Mouse (Mus musculus) heart, adult 2 months (tissue): ENCODE results near the gene Zc3h12d. TPM values are rescaled to one million over a fixed set of nuclear protein-coding genes. Genes with fewer than 3 reads are reported as not detected.

Experiments used
- DNase-seq, 2 experiments: peaks; one replicate each; pipeline ENCODE4 v3.0.0; 2021
- H3K27ac ChIP-seq: fragments of 200-600 bp; 2 replicates; pipeline ENCODE4 v1.8.1; 2022
- H3K27me3 ChIP-seq: fragments of 200-500 bp; 2 replicates; pipeline ENCODE4 v1.6.1; 2012; ENCODE audit warnings: mild to moderate bottlenecking, low read length, inconsistent platforms, mixed read lengths; ENCODE audit not compliant: control insufficient read depth, insufficient read depth
- H3K36me3 ChIP-seq: fragments of 200-500 bp; 2 replicates; pipeline ENCODE4 v1.6.1; 2012; ENCODE audit warnings: low read length, inconsistent platforms; ENCODE audit not compliant: control insufficient read depth, insufficient read depth
- H3K4me1 ChIP-seq: fragments of 200-500 bp; 2 replicates; pipeline ENCODE4 v1.6.1; 2011; ENCODE audit warnings: low read length; ENCODE audit not compliant: control insufficient read depth, insufficient read depth
- H3K4me3 ChIP-seq: fragments of 200-600 bp; 2 replicates; pipeline ENCODE4 v1.8.1; 2022
- H3K79me2 ChIP-seq: fragments of 200-500 bp; replicated peaks from 2 replicates; pipeline ENCODE4 v1.6.1; 2012; ENCODE audit warnings: mild to moderate bottlenecking, inconsistent platforms, low read length, moderate library complexity, mixed read lengths; ENCODE audit not compliant: control insufficient read depth, insufficient read depth
- H3K9ac ChIP-seq: fragments of 200-500 bp; 2 replicates; pipeline ENCODE4 v1.6.1; 2012; ENCODE audit warnings: low read depth, mild to moderate bottlenecking, control low read depth, inconsistent platforms, low read length, mixed read lengths
- CTCF ChIP-seq: fragments of 200-600 bp; IDR thresholded peaks from 2 replicates; pipeline ENCODE4 v1.8.1; 2022; ENCODE audit warnings: antibody characterized with exemption, mild to moderate bottlenecking, moderate library complexity
- EP300 ChIP-seq: fragments of 200-500 bp; IDR thresholded peaks from 2 replicates; pipeline ENCODE4 v1.6.1; 2011; ENCODE audit warnings: low read depth, low read length, control low read depth; ENCODE audit not compliant: insufficient read depth
- POLR2A ChIP-seq: fragments of 200-500 bp; IDR thresholded peaks from 2 replicates; pipeline ENCODE4 v1.6.1; 2011; ENCODE audit warnings: mild to moderate bottlenecking, low read depth, low read length, control low read depth; ENCODE audit not compliant: insufficient read depth
- WGBS: fragments of 180-500 bp; shearing (Covaris S2); methylation state at CpG from one replicate; pipeline ENCODE4 v1.1.7; 2018; 5-methylcytosine and 5-hydroxymethylcytosine counted together
- intact Hi-C: fragments of 180-260 bp; cut with DNase I; formaldehyde crosslinking; loops from one replicate; pipeline ENCODE4 v1.15.1; 2025
- polyA plus RNA-seq: library from polyadenylated mRNA; depleted of rRNA; stranded (reverse); fragments of >200 nt; gene quantifications from 2 replicates; pipeline ENCODE4 v1.2.3, GENCODE M21; 2012
- total RNA-seq, 2 experiments: library from RNA; stranded (reverse); gene quantifications; 2 replicates each; pipeline ENCODE4 v1.2.3; 2021

Zc3h12d gene
- total and polyA plus RNA-seq, 3 experiments, result 0.21 to 0.35 (median 0.32) TPM

DNA sequence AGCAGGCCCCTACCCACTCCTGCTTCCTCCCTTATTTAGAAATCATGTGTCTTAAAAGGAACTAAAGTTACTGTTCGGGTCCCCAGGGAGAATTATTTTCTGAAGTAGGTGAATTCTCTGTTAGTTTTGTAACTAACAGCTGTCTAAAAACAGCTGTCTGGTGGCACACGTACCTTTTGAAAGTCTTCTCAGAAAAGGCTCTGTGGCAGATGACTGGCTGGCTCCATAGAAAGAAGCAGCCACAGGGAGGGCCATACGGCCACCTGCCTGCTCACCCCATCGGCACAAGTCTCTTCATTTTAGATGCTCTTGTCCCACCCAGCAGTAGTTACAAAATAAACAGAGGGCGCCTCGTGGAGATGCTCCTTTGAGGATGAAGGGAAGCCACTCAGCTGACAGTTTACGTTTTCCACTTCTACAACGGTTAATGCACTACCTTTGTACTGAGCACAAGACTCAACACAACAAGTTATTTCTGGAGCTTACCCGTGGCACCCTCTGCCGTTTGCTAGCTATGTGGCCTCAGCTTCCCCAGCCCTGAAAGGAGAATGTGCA is 2.5 kb downstream of the Zc3h12d start:
- Histone ChIP-seq H3K27me3 (no peaks in the 10 kb centered on the region), H3K9ac (no peak overlapping the region), H3K79me2 (no peaks in the 10 kb centered on the region), H3K27ac (no peak overlapping the region; the same call in 1 of the 2 replicates), H3K36me3 (no peaks in the 10 kb centered on the region), H3K4me3 (no peak overlapping the region), H3K4me1 (peaks cover 4% of the 10 kb centered on the region)
- 74% methylated on average over 10 of the region's 10 CpGs for WGBS
- TF ChIP-seq POLR2A, result no peak
- TF ChIP-seq EP300, result no peak
- TF ChIP-seq CTCF, result no peak
- intact Hi-C loops, result no loop called here
- no peak for DNase-seq

DNA sequence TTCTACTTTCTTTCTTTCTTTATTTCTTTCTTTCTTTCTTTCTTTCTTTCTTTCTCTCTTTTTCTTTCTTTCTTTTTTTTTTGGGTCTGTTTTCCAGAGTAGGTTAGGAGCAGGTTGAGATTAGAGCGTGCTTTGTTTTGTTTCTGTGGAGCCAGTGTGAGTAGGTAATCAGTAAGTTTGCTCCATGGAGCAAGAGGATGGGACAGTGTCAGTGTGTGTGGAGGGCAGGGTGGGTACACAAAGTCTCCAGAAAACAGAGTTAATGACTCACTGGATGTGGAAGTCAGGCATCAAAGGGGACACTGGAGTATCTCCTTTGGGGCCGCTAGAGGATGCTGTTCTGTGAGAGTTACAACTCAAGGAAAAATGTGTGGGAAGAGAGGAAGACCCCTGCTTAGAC is 4.6 kb downstream of the Zc3h12d start:
- Histone ChIP-seq H3K27me3 (no peaks in the 10 kb centered on the region), H3K4me1 (peaks cover 11% of the 10 kb centered on the region), H3K36me3 (no peaks in the 10 kb centered on the region), H3K9ac (no peak overlapping the region), H3K79me2 (no peaks in the 10 kb centered on the region), H3K4me3 (no peak overlapping the region), H3K27ac (no peak overlapping the region)
- TF ChIP-seq POLR2A (no peak), CTCF (no peak), EP300 (no peak)
- intact Hi-C loops, result no loop called here
- no peak for DNase-seq
- WGBS, result 67% methylated on average over 2 of the region's 2 CpGs

DNA sequence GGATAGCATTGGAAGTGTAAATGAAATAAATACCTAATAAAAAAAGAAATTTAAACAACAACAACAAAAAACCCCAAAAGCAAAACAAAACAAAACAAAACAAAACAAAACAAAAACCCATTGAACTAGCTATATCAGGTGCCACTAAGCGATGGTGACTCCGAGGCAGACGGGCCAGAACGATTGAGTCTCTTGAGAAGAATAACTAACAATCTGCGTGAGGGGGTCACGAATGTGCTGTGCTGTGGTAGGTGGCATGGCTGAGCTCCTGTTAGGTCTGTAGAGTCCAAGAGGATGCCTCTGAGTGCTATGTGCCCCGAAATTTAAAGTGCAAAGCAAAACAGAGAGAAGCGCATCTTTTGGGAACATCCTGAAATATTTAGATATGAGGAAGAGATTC is 5.2 kb downstream of the Zc3h12d start:
- Histone ChIP-seq H3K27me3 (no peaks in the 10 kb centered on the region), H3K27ac (no peak overlapping the region), H3K79me2 (no peaks in the 10 kb centered on the region), H3K4me3 (no peak overlapping the region), H3K9ac (no peak overlapping the region), H3K36me3 (no peaks in the 10 kb centered on the region), H3K4me1 (peaks cover 10% of the 10 kb centered on the region)
- TF ChIP-seq POLR2A, result no peak
- no peak for TF ChIP-seq EP300
- TF ChIP-seq CTCF, result no peak
- 89% methylated on average over 8 of the region's 8 CpGs for WGBS
- intact Hi-C loops, result no loop called here
- no peak for DNase-seq

DNA sequence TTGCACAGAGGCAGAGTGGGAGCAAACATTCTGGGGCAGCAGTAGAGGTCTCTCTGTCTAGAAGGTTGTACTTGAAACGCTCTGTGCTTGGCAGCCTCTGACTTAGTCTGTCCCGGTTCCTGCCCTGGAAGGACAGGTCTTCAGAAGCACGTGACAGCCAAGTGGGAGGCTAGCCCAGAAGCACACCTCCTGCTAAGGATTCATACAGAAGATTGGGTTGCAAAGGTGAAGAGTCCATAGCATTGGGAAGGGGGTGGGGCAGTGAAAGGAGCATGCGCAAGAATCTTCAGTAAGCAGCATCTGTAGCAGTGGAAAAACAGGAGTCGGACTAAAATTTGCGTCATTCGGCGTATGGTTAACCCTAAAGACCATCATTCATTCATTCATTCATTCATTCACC is 5.8 kb downstream of the Zc3h12d start:
- no peaks in the 10 kb centered on the region for H3K79me2 ChIP-seq
- intact Hi-C loops, result no loop called here
- WGBS, result 82% methylated on average over 8 of the region's 8 CpGs
- H3K27me3 ChIP-seq, result no peaks in the 10 kb centered on the region
- TF ChIP-seq POLR2A (no peak), CTCF (no peak), EP300 (no peak)
- H3K4me3 ChIP-seq, result no peak overlapping the region
- H3K9ac ChIP-seq, result no peak overlapping the region
- H3K27ac ChIP-seq, result no peak overlapping the region
- no peak for DNase-seq
- H3K4me1 ChIP-seq, result peaks cover 7% of the 10 kb centered on the region
- H3K36me3 ChIP-seq, result no peaks in the 10 kb centered on the region

GRCm38 (mm10) chr10:7838874-7839421 is 6.7 kb downstream of the Zc3h12d start:
- Histone ChIP-seq H3K4me3 (no peak overlapping the region), H3K27ac (no peak overlapping the region), H3K79me2 (no peaks in the 10 kb centered on the region), H3K9ac (no peak overlapping the region), H3K27me3 (no peaks in the 10 kb centered on the region), H3K36me3 (no peaks in the 10 kb centered on the region), H3K4me1 (peaks cover 7% of the 10 kb centered on the region)
- 64% methylated on average over 5 of the region's 5 CpGs for WGBS
- TF ChIP-seq POLR2A (no peak), CTCF (no peak), EP300 (no peak)
- no peak for DNase-seq
- intact Hi-C loops, result no loop called here

DNA sequence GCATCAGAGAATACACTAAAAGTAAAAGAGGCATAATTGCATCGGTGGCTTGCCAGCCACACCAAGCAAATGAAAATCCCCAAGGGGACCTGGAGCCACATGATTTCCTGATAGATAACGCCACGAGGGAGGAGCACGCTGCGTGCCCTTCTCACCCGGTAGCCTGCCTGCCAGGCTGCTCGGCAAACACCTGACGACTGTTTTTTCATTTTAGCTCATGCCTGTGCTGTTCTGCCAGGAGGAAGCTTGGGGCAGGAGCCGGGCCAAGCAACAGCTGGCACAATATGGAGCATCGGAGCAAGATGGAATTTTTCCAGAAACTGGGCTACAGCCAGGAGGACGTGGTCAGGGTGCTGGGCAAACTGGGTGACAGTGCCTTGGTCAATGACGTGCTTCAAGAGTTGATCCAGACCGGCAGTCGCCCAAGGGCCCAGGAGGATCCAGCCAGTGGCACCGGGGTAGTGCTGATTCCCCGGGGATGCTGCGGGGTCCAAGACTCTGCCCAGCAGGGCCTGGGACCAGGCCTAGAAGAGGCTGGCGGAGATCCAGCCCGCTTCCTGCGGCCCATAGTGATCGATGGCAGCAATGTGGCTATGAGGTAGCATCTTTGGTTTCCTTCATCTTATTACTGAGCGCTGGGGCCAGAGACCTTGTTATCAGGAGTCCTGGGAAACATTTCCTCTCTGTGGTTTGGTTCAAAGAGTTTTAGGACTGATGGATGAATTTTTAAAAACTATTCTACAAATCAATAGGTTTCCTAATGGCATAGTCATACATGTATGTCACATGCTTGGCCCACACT is 7.5 kb downstream of the Zc3h12d start:
- no peaks in the 10 kb centered on the region for H3K36me3 ChIP-seq
- H3K4me1 ChIP-seq, result peaks cover 7% of the 10 kb centered on the region
- H3K27ac ChIP-seq, result 0 out of 2 replicates have a peak overlapping the region, but pooled peaks have one; percentile 14
- intact Hi-C loops, result no loop called here
- H3K9ac ChIP-seq, result no peak overlapping the region
- DNase-seq, result peak in 1 of 2 experiments; percentile 69
- TF ChIP-seq CTCF (no peak), POLR2A (no peak), EP300 (no peak)
- WGBS, result 40% methylated on average over 22 of the region's 22 CpGs
- H3K27me3 ChIP-seq, result no peaks in the 10 kb centered on the region
- no peaks in the 10 kb centered on the region for H3K79me2 ChIP-seq
- H3K4me3 ChIP-seq, result no peak overlapping the region
